Mouse (Mus musculus) limb, embryonic 12.5 days (tissue): ENCODE results near the gene Gzmk. TPM values are rescaled to one million over a fixed set of nuclear protein-coding genes. Genes with fewer than 3 reads are reported as not detected.

Experiments
- ATAC-seq: fragments of 200-750 bp; cut with Nextera tagmentation; 2 replicates; pipeline ENCODE4 v1.8.0; 2017; ENCODE audit warnings: low read depth, moderate TSS enrichment; ENCODE audit not compliant: insufficient number of reproducible peaks, insufficient read depth, low FRiP score, low TSS enrichment
- H3K27ac ChIP-seq: fragments of 300-500 bp; sonication (generic); 2 replicates; pipeline ENCODE4 v1.5.1; 2016; ENCODE audit warnings: mild to moderate bottlenecking, moderate library complexity
- H3K27me3 ChIP-seq: fragments of 300-500 bp; sonication (generic); 2 replicates; pipeline ENCODE4 v1.6.1; 2016; ENCODE audit warnings: mild to moderate bottlenecking, moderate library complexity
- H3K36me3 ChIP-seq: fragments of 300-500 bp; sonication (generic); 2 replicates; pipeline ENCODE4 v1.6.1; 2016; ENCODE audit warnings: mild to moderate bottlenecking, moderate library complexity
- H3K4me1 ChIP-seq: fragments of 300-500 bp; sonication (generic); replicated peaks from 2 replicates; pipeline ENCODE4 v1.6.1; 2016
- H3K4me2 ChIP-seq: fragments of 300-500 bp; sonication (generic); 2 replicates; pipeline ENCODE4 v1.6.1; 2016; ENCODE audit warnings: mild to moderate bottlenecking, moderate library complexity
- H3K4me3 ChIP-seq: fragments of 300-500 bp; sonication (generic); replicated peaks from 2 replicates; pipeline ENCODE4 v1.5.1; 2016; ENCODE audit warnings: mild to moderate bottlenecking
- H3K9ac ChIP-seq: fragments of 300-500 bp; sonication (generic); replicated peaks from 2 replicates; pipeline ENCODE4 v1.6.1; 2016; ENCODE audit warnings: mild to moderate bottlenecking, moderate library complexity
- H3K9me3 ChIP-seq: fragments of 300-500 bp; sonication (generic); 2 replicates; pipeline ENCODE4 v1.6.1; 2016; ENCODE audit warnings: mild to moderate bottlenecking, moderate library complexity
- WGBS: fragments of 180-500 bp; shearing (Covaris S2); methylation state at CpG from one replicate; pipeline ENCODE4 v1.1.7; 2016; 5-methylcytosine and 5-hydroxymethylcytosine counted together
- polyA plus RNA-seq: library from polyadenylated mRNA; unstranded; fragments of >200 nt; fragmentation: Nextera tagmentation; extraction: Ambion mirVana; gene quantifications from 2 replicates; pipeline ENCODE4 v1.2.1, GENCODE M21; 2016

Gene Gzmk
- polyA plus RNA-seq, 1 experiment from 2014 or later, result not detected

- no peaks in the 10 kb centered on the region for H3K9me3 ChIP-seq
- no peak for ATAC-seq
- no peaks in the 10 kb centered on the region for H3K27me3 ChIP-seq
- H3K36me3 ChIP-seq, result no peaks in the 10 kb centered on the region
- no peaks in the 10 kb centered on the region for H3K4me1 ChIP-seq
- H3K9ac ChIP-seq, result no peak overlapping the region
- H3K27ac ChIP-seq, result no peak overlapping the region
- H3K4me2 ChIP-seq, result no peak overlapping the region
- 59% methylated on average over 9 of the region's 9 CpGs for WGBS
- H3K4me3 ChIP-seq, result no peak overlapping the region
Observed at GRCm38 (mm10) chr13:113168018-113168534, 57.6 kb downstream of the Gzmk start.

GRCm38 (mm10) chr13:113164252-113165005 is 61.3 kb downstream of the Gzmk start:
- no peak overlapping the region for H3K9ac ChIP-seq
- no peak overlapping the region for H3K4me3 ChIP-seq
- no peaks in the 10 kb centered on the region for H3K9me3 ChIP-seq
- no peak overlapping the region for H3K4me2 ChIP-seq
- 88% methylated on average over 5 of the region's 5 CpGs for whole genome bisulfite sequencing
- ATAC-seq, result no peak
- no peaks in the 10 kb centered on the region for H3K36me3 ChIP-seq
- no peak overlapping the region for H3K27ac ChIP-seq
- H3K4me1 ChIP-seq, result no peaks in the 10 kb centered on the region
- no peaks in the 10 kb centered on the region for H3K27me3 ChIP-seq

- no peaks in the 10 kb centered on the region for H3K9me3 ChIP-seq
- H3K27me3 ChIP-seq, result no peaks in the 10 kb centered on the region
- H3K27ac ChIP-seq, result no peak overlapping the region
- ATAC-seq, result no peak
- no peak overlapping the region for H3K9ac ChIP-seq
- no peaks in the 10 kb centered on the region for H3K36me3 ChIP-seq
- H3K4me2 ChIP-seq, result no peak overlapping the region
- 84% methylated on average over 4 of the region's 4 CpGs for WGBS
- no peak overlapping the region for H3K4me3 ChIP-seq
- no peaks in the 10 kb centered on the region for H3K4me1 ChIP-seq
Observed at GRCm38 (mm10) chr13:113151556-113151955, 74.2 kb downstream of the Gzmk start.

GRCm38 (mm10) chr13:113139597-113139996 is 86.1 kb downstream of the Gzmk start:
- WGBS, result 93% methylated on average over 1 of the region's 1 CpGs
- H3K27me3 ChIP-seq, result no peaks in the 10 kb centered on the region
- H3K9ac ChIP-seq, result no peak overlapping the region
- H3K4me3 ChIP-seq, result no peak overlapping the region
- H3K27ac ChIP-seq, result no peak overlapping the region
- H3K36me3 ChIP-seq, result no peaks in the 10 kb centered on the region
- H3K9me3 ChIP-seq, result no peaks in the 10 kb centered on the region
- H3K4me1 ChIP-seq, result no peaks in the 10 kb centered on the region
- ATAC-seq, result no peak
- H3K4me2 ChIP-seq, result no peak overlapping the region

- Histone ChIP-seq H3K4me3 (no peak overlapping the region), H3K9me3 (no peaks in the 10 kb centered on the region), H3K4me2 (no peak overlapping the region), H3K27me3 (no peaks in the 10 kb centered on the region), H3K9ac (no peak overlapping the region), H3K4me1 (no peaks in the 10 kb centered on the region), H3K36me3 (no peaks in the 10 kb centered on the region), H3K27ac (no peak overlapping the region)
- WGBS, result 89% methylated on average over 1 of the region's 1 CpGs
- ATAC-seq, result no peak
Observed at GRCm38 (mm10) chr13:113129974-113130373, 95.7 kb downstream of the Gzmk start.

Other genes with a start within 250 kb of the Gzmk start
- 0.21 and 0.37 TPM in 2 replicates for gene Ccno, start 238.1 kb downstream of the Gzmk start, polyA plus RNA-seq
- gene Mcidas, start 232.1 kb downstream of the Gzmk start, polyA plus RNA-seq, result not detected in 2 replicates
- not detected in 2 replicates for gene Cdc20b, start 190.8 kb downstream of the Gzmk start, polyA plus RNA-seq
- 141 and 152 TPM in 2 replicates for gene Gpx8, start 179.5 kb downstream of the Gzmk start, polyA plus RNA-seq
- not detected in 2 replicates for gene Gzma, start 124.9 kb downstream of the Gzmk start, polyA plus RNA-seq
- gene Esm1, start 16.2 kb downstream of the Gzmk start, polyA plus RNA-seq, result 1.9 and 2.1 TPM in 2 replicates
- gene BC067074, start 67.3 kb upstream of the Gzmk start, polyA plus RNA-seq, result 10.5 and 12.0 TPM in 2 replicates